Mouse (Mus musculus): ENCODE data around the gene Gm20388. TPM values are rescaled to one million over a fixed set of nuclear protein-coding genes. Genes with fewer than 3 reads are reported as not detected.
A peak's percentile ranks its signal among the peaks of the same experiment; 100 is the strongest.

Gene Gm20388
- polyA plus RNA-seq, 1 experiment, result 59.3 TPM

DNA sequence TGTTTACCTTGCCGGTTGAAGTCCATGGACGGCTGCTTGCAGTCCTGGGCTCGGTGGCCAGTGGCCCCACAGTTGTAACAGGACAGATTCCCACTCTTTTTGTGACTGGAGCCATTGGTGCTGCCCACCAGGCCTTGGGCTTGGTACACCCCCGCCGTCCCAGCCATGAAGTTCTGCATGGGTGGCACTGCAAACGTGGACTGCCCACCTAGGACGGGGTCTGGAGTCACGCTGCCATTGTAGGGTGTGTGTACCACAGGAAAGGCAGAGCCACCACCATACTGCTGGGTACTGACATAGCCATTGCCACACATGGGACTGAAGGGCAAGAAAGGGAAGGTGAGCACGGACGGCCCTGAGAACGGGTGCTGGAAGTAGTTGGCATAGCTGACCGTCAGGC is 1693.2 kb downstream of the Gm20388 start:
- TF ChIP-seq POLR2A (IDR thresholded peaks at IDR 0.05; ENCODE audit: borderline replicate concordance, extremely low read depth, insufficient read depth, insufficient read length, poor library complexity, severe bottlenecking) (no peak), CTCF (IDR thresholded peaks at IDR 0.05; ENCODE audit: borderline replicate concordance, extremely low read depth, insufficient read depth, insufficient read length) (no peak)
- DNase-seq (ENCODE audit: low read depth), result no peak

DNA sequence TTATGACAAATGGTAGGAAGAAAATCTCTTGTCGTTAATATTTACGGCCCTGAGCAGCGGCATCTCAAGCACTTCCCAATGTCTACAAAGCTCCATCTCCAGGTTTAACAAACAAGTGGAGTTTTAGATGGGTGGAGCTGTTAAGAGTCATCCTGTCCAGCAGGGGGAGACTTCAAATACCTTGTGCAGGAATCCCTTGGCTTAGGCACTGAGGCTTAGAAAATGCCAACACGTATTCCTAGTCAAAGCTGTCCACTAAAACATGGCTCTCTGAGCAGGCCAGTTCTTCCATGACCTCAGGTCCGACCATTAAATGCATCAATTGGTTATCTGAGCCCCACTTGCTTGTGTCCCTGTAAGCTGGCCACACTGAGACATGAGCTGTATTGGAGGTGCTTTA is 1697.0 kb downstream of the Gm20388 start:
- no peak for TF ChIP-seq POLR2A (IDR thresholded peaks at IDR 0.05; ENCODE audit: borderline replicate concordance, extremely low read depth, insufficient read depth, insufficient read length, poor library complexity, severe bottlenecking)
- TF ChIP-seq CTCF (IDR thresholded peaks at IDR 0.05; ENCODE audit: borderline replicate concordance, extremely low read depth, insufficient read depth, insufficient read length), result peak; percentile 19; the same call in 1 of the 2 replicates
- no peak for DNase-seq (ENCODE audit: low read depth)

GRCm38 (mm10) chr8:121609251-121609650 is 1698.6 kb downstream of the Gm20388 start:
- TF ChIP-seq POLR2A (IDR thresholded peaks at IDR 0.05; ENCODE audit: borderline replicate concordance, extremely low read depth, insufficient read depth, insufficient read length, poor library complexity, severe bottlenecking) (no peak), CTCF (IDR thresholded peaks at IDR 0.05; ENCODE audit: borderline replicate concordance, extremely low read depth, insufficient read depth, insufficient read length) (no peak)
- no peak for DNase-seq (ENCODE audit: low read depth)

DNA sequence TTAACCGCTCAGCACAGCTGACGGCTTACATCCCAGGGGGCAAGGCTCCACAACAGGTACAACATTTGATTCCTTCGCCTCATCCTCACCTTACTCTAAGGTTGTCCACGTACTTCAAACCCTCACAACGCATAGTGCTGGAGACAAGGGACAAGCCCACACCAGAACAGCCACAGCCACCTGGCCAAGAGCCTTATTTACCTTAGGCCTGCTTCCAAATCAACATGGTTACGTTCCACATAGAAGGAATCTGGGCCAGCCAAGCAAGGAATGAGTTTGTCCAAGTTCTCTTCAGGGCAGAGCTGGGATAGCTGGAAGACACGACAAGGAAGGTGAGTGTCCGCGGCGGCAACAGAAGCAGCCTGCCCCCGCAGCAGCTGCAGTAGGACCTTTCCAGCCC is 1699.3 kb downstream of the Gm20388 start:
- TF ChIP-seq CTCF (IDR thresholded peaks at IDR 0.05; ENCODE audit: borderline replicate concordance, extremely low read depth, insufficient read depth, insufficient read length), result no peak
- TF ChIP-seq POLR2A (IDR thresholded peaks at IDR 0.05; ENCODE audit: borderline replicate concordance, extremely low read depth, insufficient read depth, insufficient read length, poor library complexity, severe bottlenecking), result no peak
- no peak for DNase-seq (ENCODE audit: low read depth)

GRCm38 (mm10) chr8:121613419-121613818 is 1702.8 kb downstream of the Gm20388 start:
- DNase-seq (ENCODE audit: low read depth), result no peak
- TF ChIP-seq CTCF (IDR thresholded peaks at IDR 0.05; ENCODE audit: borderline replicate concordance, extremely low read depth, insufficient read depth, insufficient read length) (no peak), POLR2A (IDR thresholded peaks at IDR 0.05; ENCODE audit: borderline replicate concordance, extremely low read depth, insufficient read depth, insufficient read length, poor library complexity, severe bottlenecking) (no peak)

DNA sequence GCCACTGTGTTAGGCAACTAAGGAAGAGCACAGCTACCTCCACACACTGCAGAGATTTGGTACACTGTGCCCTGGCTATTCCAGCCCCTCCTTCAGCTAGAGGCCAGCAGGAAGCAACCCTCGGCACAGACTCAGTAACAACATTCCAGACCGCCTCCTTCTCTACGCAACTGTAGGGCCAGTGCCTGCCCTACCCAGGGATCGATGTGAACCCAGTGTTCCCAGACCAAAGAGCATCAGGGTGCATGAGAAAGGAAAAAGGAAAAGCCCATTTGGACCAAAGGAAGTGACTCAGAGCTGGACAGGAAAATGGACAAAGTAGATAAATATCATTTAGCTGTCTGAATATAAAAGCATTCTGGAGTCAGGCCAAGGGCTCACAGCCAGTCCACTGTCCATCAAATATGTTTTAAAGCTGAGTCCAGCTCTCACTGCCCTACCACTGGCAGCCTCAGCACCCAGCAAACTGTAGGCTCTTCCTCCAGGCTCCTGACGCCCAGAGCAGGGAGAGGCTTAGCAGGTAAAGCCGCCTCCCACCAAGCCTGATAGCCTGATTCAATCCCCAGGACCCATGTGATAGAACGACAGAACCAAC is 1708.9 kb downstream of the Gm20388 start:
- TF ChIP-seq POLR2A (IDR thresholded peaks at IDR 0.05; ENCODE audit: borderline replicate concordance, extremely low read depth, insufficient read depth, insufficient read length, poor library complexity, severe bottlenecking) (no peak), CTCF (IDR thresholded peaks at IDR 0.05; ENCODE audit: borderline replicate concordance, extremely low read depth, insufficient read depth, insufficient read length) (no peak)
- no peak for DNase-seq (ENCODE audit: low read depth)

DNA sequence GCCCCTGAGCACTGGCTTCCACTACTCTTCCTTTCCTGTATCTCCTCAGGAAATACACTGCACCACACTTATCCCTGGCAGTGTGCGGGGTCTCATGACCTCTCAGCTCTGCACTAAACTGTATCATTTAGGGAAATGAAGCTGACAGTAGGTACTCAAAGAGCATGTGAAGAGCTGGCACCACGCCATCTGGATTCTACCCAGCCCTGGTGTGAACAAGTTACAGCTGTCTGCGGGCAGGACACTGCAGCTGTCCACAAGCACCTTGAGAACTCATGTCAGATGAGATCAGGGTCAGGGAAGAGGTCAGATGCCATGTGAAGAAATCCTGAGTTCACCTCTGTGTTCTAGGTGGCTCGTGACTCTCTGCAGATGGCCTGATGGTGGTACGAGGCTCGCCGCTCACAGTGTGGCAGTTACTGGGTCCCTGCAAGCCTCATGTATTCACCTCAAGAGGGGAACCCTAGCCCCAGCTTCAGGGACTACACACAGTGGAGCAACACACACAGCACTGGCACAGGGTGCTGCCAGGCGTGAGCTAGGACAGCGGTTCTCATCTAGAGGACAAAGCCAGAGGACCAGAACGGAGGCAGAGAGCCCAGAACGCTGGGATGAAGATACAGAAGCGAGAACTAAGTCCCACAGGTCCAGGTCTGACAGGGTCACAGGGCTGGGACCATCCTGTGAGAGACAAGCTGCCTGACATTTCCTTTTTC is 1710.3 kb downstream of the Gm20388 start:
- no peak for TF ChIP-seq POLR2A (IDR thresholded peaks at IDR 0.05; ENCODE audit: borderline replicate concordance, extremely low read depth, insufficient read depth, insufficient read length, poor library complexity, severe bottlenecking)
- no peak for TF ChIP-seq CTCF (IDR thresholded peaks at IDR 0.05; ENCODE audit: borderline replicate concordance, extremely low read depth, insufficient read depth, insufficient read length)
- peak; percentile 59 for DNase-seq (ENCODE audit: low read depth)

GRCm38 (mm10) chr8:121621879-121622278 is 1711.2 kb downstream of the Gm20388 start:
- TF ChIP-seq CTCF (IDR thresholded peaks at IDR 0.05; ENCODE audit: borderline replicate concordance, extremely low read depth, insufficient read depth, insufficient read length) (no peak), POLR2A (IDR thresholded peaks at IDR 0.05; ENCODE audit: borderline replicate concordance, extremely low read depth, insufficient read depth, insufficient read length, poor library complexity, severe bottlenecking) (no peak)
- DNase-seq (ENCODE audit: low read depth), result no peak

DNA sequence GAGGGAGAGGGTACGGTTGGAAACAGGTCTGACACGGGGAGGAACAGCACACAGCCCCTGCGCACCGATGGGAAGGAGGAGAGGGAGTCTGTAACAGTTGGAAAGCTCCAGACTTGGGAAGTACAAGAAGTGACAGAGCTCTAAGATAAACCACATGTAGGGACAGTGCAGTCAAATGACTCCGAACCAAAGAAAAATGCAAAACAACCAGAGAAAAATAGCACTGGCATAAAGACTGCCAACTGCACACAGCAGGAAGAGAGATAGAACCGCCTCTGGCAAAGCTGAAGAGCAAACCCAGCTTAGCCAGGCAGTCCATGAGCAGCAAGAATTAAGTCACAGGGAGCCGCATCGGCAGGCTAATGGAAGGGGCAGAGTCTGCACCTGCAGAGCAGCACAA is 1712.4 kb downstream of the Gm20388 start:
- DNase-seq (ENCODE audit: low read depth), result peak; percentile 31
- TF ChIP-seq POLR2A (IDR thresholded peaks at IDR 0.05; ENCODE audit: borderline replicate concordance, extremely low read depth, insufficient read depth, insufficient read length, poor library complexity, severe bottlenecking) (no peak), CTCF (IDR thresholded peaks at IDR 0.05; ENCODE audit: borderline replicate concordance, extremely low read depth, insufficient read depth, insufficient read length) (no peak)

GRCm38 (mm10) chr8:121628681-121629080 is 1718.0 kb downstream of the Gm20388 start:
- DNase-seq (ENCODE audit: low read depth), result no peak
- TF ChIP-seq POLR2A (IDR thresholded peaks at IDR 0.05; ENCODE audit: borderline replicate concordance, extremely low read depth, insufficient read depth, insufficient read length, poor library complexity, severe bottlenecking), result no peak
- TF ChIP-seq CTCF (IDR thresholded peaks at IDR 0.05; ENCODE audit: borderline replicate concordance, extremely low read depth, insufficient read depth, insufficient read length), result no peak

DNA sequence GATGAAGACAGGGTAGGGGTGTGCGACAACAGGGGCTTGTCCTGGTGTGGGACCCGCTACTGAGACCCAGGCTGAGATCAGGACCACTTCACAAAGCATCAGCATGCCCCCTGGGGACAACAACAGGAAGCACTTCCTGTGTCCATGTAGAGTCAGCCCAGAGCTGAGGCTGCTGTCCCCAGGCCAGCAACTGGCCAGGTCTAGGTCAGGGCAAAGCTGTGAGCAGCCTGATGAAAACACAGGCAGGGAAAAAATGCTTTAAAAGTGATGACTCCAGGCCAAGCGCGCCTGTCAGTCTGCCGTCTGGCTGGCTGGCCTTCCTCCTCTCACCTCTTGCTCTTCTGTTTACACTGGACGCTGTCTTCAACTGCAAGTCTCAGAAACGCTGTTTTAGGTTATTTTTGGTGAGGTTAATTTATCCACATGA is 1721.0 kb downstream of the Gm20388 start:
- TF ChIP-seq CTCF (IDR thresholded peaks at IDR 0.05; ENCODE audit: borderline replicate concordance, extremely low read depth, insufficient read depth, insufficient read length) (no peak), POLR2A (IDR thresholded peaks at IDR 0.05; ENCODE audit: borderline replicate concordance, extremely low read depth, insufficient read depth, insufficient read length, poor library complexity, severe bottlenecking) (no peak)
- DNase-seq (ENCODE audit: low read depth), result no peak

GRCm38 (mm10) chr8:121632401-121632800 is 1721.8 kb downstream of the Gm20388 start:
- no peak for DNase-seq (ENCODE audit: low read depth)
- TF ChIP-seq POLR2A (IDR thresholded peaks at IDR 0.05; ENCODE audit: borderline replicate concordance, extremely low read depth, insufficient read depth, insufficient read length, poor library complexity, severe bottlenecking) (no peak), CTCF (IDR thresholded peaks at IDR 0.05; ENCODE audit: borderline replicate concordance, extremely low read depth, insufficient read depth, insufficient read length) (no peak)

Data from brain, embryonic 14.5 days (tissue).